Mouse (Mus musculus): Measurements from ENCODE around the gene Zfp644. TPM values are rescaled to one million over a fixed set of nuclear protein-coding genes. Genes with fewer than 3 reads are reported as not detected.

Gene Zfp644
- polyA plus RNA-seq, 1 experiment from 2014 or later, result 86.4 TPM

DNA sequence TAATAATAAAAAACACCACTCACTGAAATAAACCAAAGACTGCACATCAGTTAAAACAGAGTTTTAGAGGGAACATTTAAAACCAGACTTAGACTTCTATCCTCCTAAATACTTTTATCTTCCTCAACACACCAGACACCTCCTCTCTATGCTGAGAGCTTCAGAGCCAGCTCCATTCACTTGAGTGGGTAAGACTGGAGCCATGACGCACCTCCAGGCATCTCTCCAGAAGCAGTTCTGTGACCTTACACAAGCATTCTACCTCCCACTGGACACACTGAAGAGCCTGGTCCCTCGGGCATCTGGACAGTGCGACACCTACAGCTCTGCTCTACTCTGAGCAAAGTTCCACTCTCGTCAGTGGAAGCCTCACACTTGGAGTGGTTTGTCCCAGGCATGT lies 73.8 kb downstream of the Zfp644 start:
- 89% methylated on average over 4 of the region's 4 CpGs for WGBS
- H3K4me3 ChIP-seq (ENCODE audit: low read depth, low read length), result no peak overlapping the region
- H3K9ac ChIP-seq (ENCODE audit: low read length), result no peak overlapping the region
- no peaks in the 10 kb centered on the region; the same call in 1 of the 2 replicates for H3K36me3 ChIP-seq (ENCODE audit: control insufficient read depth, insufficient read depth, low read length)
- DNase-seq (ENCODE audit: low spot score), result no peak
- no peak overlapping the region for H3K27ac ChIP-seq (ENCODE audit: low read depth, low read length)
- no peaks in the 10 kb centered on the region for H3K27me3 ChIP-seq (ENCODE audit: control insufficient read depth, insufficient read depth, low read length)
- H3K4me2 ChIP-seq (ENCODE audit: low read depth, low read length, severe bottlenecking), result no peak overlapping the region
- H3K9me3 ChIP-seq (ENCODE audit: control insufficient read depth, low read length), result no peaks in the 10 kb centered on the region
- H3K4me1 ChIP-seq (replicated peaks; ENCODE audit: control insufficient read depth, insufficient read depth, low read length), result no peaks in the 10 kb centered on the region
- ATAC-seq (replicated peaks; ENCODE audit: low FRiP score), result no peak

DNA sequence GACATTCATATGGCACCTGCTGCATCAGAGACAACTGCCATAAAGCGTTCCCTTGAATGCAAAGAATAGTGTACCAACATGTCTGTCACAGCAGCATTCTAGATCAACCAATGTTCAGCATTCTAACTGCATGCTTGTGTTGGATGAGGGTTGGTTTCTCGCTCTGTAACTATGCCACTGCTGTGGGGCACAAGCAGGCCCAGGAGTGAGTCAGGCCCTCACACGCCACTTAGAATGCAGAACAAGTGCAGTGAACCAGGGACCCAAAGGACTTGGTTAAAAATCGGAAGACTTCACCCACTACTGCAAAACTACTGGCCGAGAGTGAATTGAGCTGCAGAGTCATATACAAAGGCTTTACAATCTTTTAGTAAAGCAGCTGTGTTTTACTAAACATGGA lies 74.9 kb downstream of the Zfp644 start:
- Histone ChIP-seq H3K27me3 (ENCODE audit: control insufficient read depth, insufficient read depth, low read length) (no peaks in the 10 kb centered on the region), H3K9me3 (ENCODE audit: control insufficient read depth, low read length) (no peaks in the 10 kb centered on the region), H3K36me3 (ENCODE audit: control insufficient read depth, insufficient read depth, low read length) (no peaks in the 10 kb centered on the region; the same call in 1 of the 2 replicates), H3K4me3 (ENCODE audit: low read depth, low read length) (no peak overlapping the region), H3K9ac (ENCODE audit: low read length) (no peak overlapping the region), H3K27ac (ENCODE audit: low read depth, low read length) (no peak overlapping the region), H3K4me2 (ENCODE audit: low read depth, low read length, severe bottlenecking) (no peak overlapping the region), H3K4me1 (replicated peaks; ENCODE audit: control insufficient read depth, insufficient read depth, low read length) (no peaks in the 10 kb centered on the region)
- 94% methylated on average over 5 of the region's 5 CpGs for WGBS
- no peak for DNase-seq (ENCODE audit: low spot score)
- ATAC-seq (replicated peaks; ENCODE audit: low FRiP score), result no peak

DNA sequence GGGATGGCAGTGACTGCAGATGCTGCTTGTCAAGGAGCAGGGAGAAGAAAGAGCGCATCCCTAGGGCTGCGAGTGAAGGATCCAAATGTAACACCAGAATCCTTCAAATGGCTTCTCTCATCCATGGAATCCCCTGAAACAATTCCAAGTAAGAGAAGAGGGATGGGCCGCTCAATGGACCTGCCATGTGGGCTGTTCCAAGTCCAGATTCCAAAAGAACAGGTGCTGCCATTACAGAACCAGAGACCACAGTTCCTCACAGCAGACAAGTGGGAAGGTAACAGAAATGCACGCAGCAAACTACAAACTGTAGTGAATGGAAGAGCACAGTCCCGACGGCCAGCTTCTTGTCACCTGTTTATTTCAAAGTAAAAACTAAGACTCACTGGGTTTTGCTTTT lies 76.6 kb downstream of the Zfp644 start:
- DNase-seq (ENCODE audit: low spot score) (no peak), ATAC-seq (replicated peaks; ENCODE audit: low FRiP score) (no peak)
- Histone ChIP-seq H3K36me3 (ENCODE audit: control insufficient read depth, insufficient read depth, low read length) (no peaks in the 10 kb centered on the region; the same call in 1 of the 2 replicates), H3K4me1 (replicated peaks; ENCODE audit: control insufficient read depth, insufficient read depth, low read length) (no peaks in the 10 kb centered on the region), H3K9me3 (ENCODE audit: control insufficient read depth, low read length) (no peaks in the 10 kb centered on the region), H3K4me2 (ENCODE audit: low read depth, low read length, severe bottlenecking) (no peak overlapping the region), H3K27me3 (ENCODE audit: control insufficient read depth, insufficient read depth, low read length) (no peaks in the 10 kb centered on the region), H3K9ac (ENCODE audit: low read length) (no peak overlapping the region), H3K4me3 (ENCODE audit: low read depth, low read length) (no peak overlapping the region), H3K27ac (ENCODE audit: low read depth, low read length) (no peak overlapping the region)
- WGBS, result 94% methylated on average over 6 of the region's 6 CpGs

DNA sequence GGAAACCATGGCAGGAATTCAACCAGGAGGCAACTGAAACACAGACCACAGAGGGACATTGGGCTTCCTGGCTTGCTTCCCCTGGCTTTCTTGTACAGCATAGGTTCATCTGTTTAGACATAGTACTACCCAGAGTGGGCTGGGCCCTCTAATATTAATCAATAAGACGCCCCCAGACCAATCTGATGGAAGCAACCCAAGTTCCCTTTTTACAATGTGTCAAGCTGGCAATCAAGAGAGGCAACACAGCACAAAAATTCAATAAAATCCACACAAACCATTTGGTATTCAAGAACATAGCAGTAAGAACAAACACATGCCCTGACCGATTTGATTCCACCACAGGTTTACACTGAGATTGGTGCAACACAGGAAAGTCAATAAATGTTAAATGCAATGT lies 82.1 kb downstream of the Zfp644 start:
- no peaks in the 10 kb centered on the region for H3K4me1 ChIP-seq (replicated peaks; ENCODE audit: control insufficient read depth, insufficient read depth, low read length)
- no peak overlapping the region for H3K4me3 ChIP-seq (ENCODE audit: low read depth, low read length)
- WGBS, result 91% methylated on average over 2 of the region's 2 CpGs
- H3K4me2 ChIP-seq (ENCODE audit: low read depth, low read length, severe bottlenecking), result no peak overlapping the region
- ATAC-seq (replicated peaks; ENCODE audit: low FRiP score) (no peak), DNase-seq (ENCODE audit: low spot score) (no peak)
- H3K27me3 ChIP-seq (ENCODE audit: control insufficient read depth, insufficient read depth, low read length), result no peaks in the 10 kb centered on the region
- no peaks in the 10 kb centered on the region for H3K9me3 ChIP-seq (ENCODE audit: control insufficient read depth, low read length)
- peaks cover 2% of the 10 kb centered on the region; the same call in 1 of the 2 replicates for H3K36me3 ChIP-seq (ENCODE audit: control insufficient read depth, insufficient read depth, low read length)
- H3K9ac ChIP-seq (ENCODE audit: low read length), result no peak overlapping the region
- no peak overlapping the region for H3K27ac ChIP-seq (ENCODE audit: low read depth, low read length)

DNA sequence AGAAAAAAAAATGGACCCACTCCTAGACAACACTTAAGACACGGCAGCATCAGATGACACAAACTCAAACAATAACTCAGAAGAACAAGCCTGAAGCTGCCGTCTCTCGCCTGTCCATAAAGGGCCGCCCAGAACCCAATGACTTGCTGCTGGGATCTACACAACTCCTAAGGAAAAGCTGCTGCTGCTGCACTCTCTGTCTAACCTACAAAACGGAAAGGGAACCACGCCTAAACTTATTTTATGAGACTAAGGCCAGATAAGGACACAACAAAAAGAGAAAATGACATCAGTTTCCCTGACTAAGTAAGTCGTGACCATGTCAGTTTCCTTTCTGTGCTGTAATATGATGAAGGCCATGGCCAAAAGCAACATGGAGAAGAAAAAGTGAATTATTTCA lies 82.5 kb downstream of the Zfp644 start:
- Histone ChIP-seq H3K36me3 (ENCODE audit: control insufficient read depth, insufficient read depth, low read length) (peaks cover 2% of the 10 kb centered on the region; the same call in 1 of the 2 replicates), H3K9me3 (ENCODE audit: control insufficient read depth, low read length) (no peaks in the 10 kb centered on the region)

DNA sequence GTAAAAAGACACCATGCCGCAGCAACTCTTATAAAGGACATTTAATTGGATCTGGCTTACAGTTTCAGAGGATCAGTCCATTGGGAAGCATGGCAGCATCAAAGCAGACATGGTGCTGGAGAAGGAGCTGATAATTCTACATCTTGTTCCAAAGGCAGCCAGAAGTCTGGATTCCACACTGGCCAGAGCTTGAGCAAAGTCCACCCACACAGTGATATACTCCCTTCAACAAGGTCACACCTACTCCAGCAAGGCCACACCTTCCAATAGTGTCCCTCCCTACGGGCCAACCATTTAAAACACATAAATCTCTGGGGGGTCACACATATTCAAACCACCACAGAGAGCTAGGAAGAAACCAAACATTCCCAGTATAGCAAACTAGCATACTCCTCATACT lies 84.9 kb downstream of the Zfp644 start:
- DNase-seq (ENCODE audit: low spot score) (no peak), ATAC-seq (replicated peaks; ENCODE audit: low FRiP score) (no peak)
- WGBS, result 97% methylated on average over 2 of the region's 2 CpGs
- no peak overlapping the region for H3K9ac ChIP-seq (ENCODE audit: low read length)
- no peaks in the 10 kb centered on the region for H3K27me3 ChIP-seq (ENCODE audit: control insufficient read depth, insufficient read depth, low read length)
- H3K36me3 ChIP-seq (ENCODE audit: control insufficient read depth, insufficient read depth, low read length), result peaks cover 2% of the 10 kb centered on the region; the same call in 1 of the 2 replicates
- H3K9me3 ChIP-seq (ENCODE audit: control insufficient read depth, low read length), result no peaks in the 10 kb centered on the region
- H3K4me2 ChIP-seq (ENCODE audit: low read depth, low read length, severe bottlenecking), result no peak overlapping the region
- no peaks in the 10 kb centered on the region for H3K4me1 ChIP-seq (replicated peaks; ENCODE audit: control insufficient read depth, insufficient read depth, low read length)
- H3K27ac ChIP-seq (ENCODE audit: low read depth, low read length), result no peak overlapping the region
- H3K4me3 ChIP-seq (ENCODE audit: low read depth, low read length), result no peak overlapping the region

More for the DNA sequence above, 82.5 kb downstream of the Zfp644 start:
- no peak overlapping the region for H3K4me3 ChIP-seq (ENCODE audit: low read depth, low read length)
- H3K4me1 ChIP-seq (replicated peaks; ENCODE audit: control insufficient read depth, insufficient read depth, low read length), result no peaks in the 10 kb centered on the region
- no peak overlapping the region for H3K4me2 ChIP-seq (ENCODE audit: low read depth, low read length, severe bottlenecking)
- H3K9ac ChIP-seq (ENCODE audit: low read length), result no peak overlapping the region
- 91% methylated on average over 7 of the region's 7 CpGs for WGBS
- no peak overlapping the region for H3K27ac ChIP-seq (ENCODE audit: low read depth, low read length)
- no peak for ATAC-seq (replicated peaks; ENCODE audit: low FRiP score)
- DNase-seq (ENCODE audit: low spot score), result no peak
- no peaks in the 10 kb centered on the region for H3K27me3 ChIP-seq (ENCODE audit: control insufficient read depth, insufficient read depth, low read length)

DNA sequence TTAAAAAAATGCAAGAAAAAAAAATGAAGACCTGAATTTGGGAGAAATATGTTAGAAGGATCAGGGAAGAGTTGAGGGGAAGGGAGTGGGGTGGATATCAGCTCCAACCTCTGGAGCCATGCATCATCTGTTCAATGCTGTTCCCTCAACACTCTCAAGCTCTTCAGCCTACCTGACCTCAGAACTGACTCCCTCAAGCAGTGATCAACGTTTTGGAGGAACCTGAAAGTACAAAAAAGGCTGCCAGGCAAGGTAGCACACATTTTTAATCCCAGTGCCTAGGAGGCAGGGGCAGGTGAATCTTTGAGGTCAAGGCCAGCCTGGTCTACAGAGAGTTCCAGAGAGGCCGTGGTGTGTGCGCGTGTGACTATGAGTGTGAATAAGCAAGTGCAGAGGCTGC lies 88.3 kb downstream of the Zfp644 start, which contains the start of gene Gm17304:
Gene Gm17304, plus strand, starts transcription at position 301 of the 400 bp plus-strand sequence.
- DNase-seq (ENCODE audit: low spot score) (no peak), ATAC-seq (replicated peaks; ENCODE audit: low FRiP score) (no peak)
- no peak within 1 kb of the TSS for H3K27ac ChIP-seq (ENCODE audit: low read depth, low read length)
- H3K36me3 ChIP-seq (ENCODE audit: control insufficient read depth, insufficient read depth, low read length), result peaks cover 2% of the 10 kb centered on the region; the same call in 1 of the 2 replicates
- no peak within 1 kb of the TSS for H3K4me2 ChIP-seq (ENCODE audit: low read depth, low read length, severe bottlenecking)
- WGBS, result 89% methylated on average over 4 of the region's 4 CpGs
- no peaks in the 10 kb centered on the region for H3K9me3 ChIP-seq (ENCODE audit: control insufficient read depth, low read length)
- H3K9ac ChIP-seq (ENCODE audit: low read length), result no peak within 1 kb of the TSS
- H3K4me1 ChIP-seq (replicated peaks; ENCODE audit: control insufficient read depth, insufficient read depth, low read length), result no peaks in the 10 kb centered on the region
- H3K27me3 ChIP-seq (ENCODE audit: control insufficient read depth, insufficient read depth, low read length), result no peaks in the 10 kb centered on the region
- H3K4me3 ChIP-seq (ENCODE audit: low read depth, low read length), result no peak within 1 kb of the TSS

DNA sequence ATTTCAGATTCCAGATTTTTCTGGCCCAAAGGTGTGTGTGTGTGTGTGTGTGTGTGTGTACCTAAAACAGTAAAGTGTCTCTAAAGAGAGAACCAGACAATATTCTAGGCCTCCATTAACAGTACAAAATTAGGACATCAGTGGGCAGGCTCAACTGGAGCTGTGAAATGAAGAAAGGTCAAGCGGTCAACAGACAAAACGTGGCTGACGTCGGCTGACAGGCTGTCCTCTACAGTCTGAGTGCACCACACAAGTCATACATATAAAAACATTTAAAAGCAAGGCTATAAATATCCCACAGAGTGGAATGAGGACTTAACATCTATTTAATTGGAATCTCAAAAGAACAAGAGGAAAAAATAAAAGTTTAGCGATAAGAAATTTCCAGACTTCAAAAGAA lies 90.0 kb downstream of the Zfp644 start:
- Histone ChIP-seq H3K27ac (ENCODE audit: low read depth, low read length) (no peak overlapping the region), H3K9me3 (ENCODE audit: control insufficient read depth, low read length) (no peaks in the 10 kb centered on the region), H3K4me3 (ENCODE audit: low read depth, low read length) (no peak overlapping the region), H3K27me3 (ENCODE audit: control insufficient read depth, insufficient read depth, low read length) (no peaks in the 10 kb centered on the region), H3K9ac (ENCODE audit: low read length) (no peak overlapping the region), H3K36me3 (ENCODE audit: control insufficient read depth, insufficient read depth, low read length) (peaks cover 2% of the 10 kb centered on the region; the same call in 1 of the 2 replicates), H3K4me1 (replicated peaks; ENCODE audit: control insufficient read depth, insufficient read depth, low read length) (no peaks in the 10 kb centered on the region), H3K4me2 (ENCODE audit: low read depth, low read length, severe bottlenecking) (no peak overlapping the region)
- 93% methylated on average over 5 of the region's 5 CpGs for WGBS
- DNase-seq (ENCODE audit: low spot score), result no peak
- ATAC-seq (replicated peaks; ENCODE audit: low FRiP score), result no peak

DNA sequence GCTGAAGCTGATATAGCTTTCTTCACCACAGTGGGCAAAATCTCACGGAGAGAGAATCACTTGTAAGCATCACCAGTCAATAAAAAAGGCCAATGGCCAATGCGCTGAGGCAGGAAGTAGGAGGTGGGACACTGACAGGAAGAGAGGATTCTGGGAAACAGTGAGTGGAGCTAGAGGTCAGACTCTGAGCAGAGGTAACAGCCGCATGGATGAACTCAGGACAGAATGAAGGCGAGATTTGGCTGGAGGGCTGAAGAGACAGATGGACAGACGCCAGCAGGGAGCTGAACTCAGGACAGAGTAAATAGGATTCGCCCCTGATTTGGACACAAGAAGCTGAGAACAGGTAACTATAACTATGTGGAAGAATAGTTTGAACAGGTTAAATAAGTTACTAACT lies 92.0 kb downstream of the Zfp644 start:
- Histone ChIP-seq H3K4me1 (replicated peaks; ENCODE audit: control insufficient read depth, insufficient read depth, low read length) (no peaks in the 10 kb centered on the region), H3K9ac (ENCODE audit: low read length) (no peak overlapping the region), H3K36me3 (ENCODE audit: control insufficient read depth, insufficient read depth, low read length) (no peaks in the 10 kb centered on the region), H3K4me2 (ENCODE audit: low read depth, low read length, severe bottlenecking) (no peak overlapping the region), H3K27me3 (ENCODE audit: control insufficient read depth, insufficient read depth, low read length) (no peaks in the 10 kb centered on the region), H3K4me3 (ENCODE audit: low read depth, low read length) (no peak overlapping the region), H3K9me3 (ENCODE audit: control insufficient read depth, low read length) (no peaks in the 10 kb centered on the region), H3K27ac (ENCODE audit: low read depth, low read length) (no peak overlapping the region)
- no peak for ATAC-seq (replicated peaks; ENCODE audit: low FRiP score)
- 92% methylated on average over 6 of the region's 6 CpGs for WGBS
- no peak for DNase-seq (ENCODE audit: low spot score)
